Mouse (Mus musculus): Measurements from ENCODE around the gene Vmn1r43.
"Not testable (repeated sequence)": the region's sequence is repeated elsewhere in the genome, so short reads cannot be mapped to it uniquely, and the experiment has no call there.

The Vmn1r43 gene

DNA sequence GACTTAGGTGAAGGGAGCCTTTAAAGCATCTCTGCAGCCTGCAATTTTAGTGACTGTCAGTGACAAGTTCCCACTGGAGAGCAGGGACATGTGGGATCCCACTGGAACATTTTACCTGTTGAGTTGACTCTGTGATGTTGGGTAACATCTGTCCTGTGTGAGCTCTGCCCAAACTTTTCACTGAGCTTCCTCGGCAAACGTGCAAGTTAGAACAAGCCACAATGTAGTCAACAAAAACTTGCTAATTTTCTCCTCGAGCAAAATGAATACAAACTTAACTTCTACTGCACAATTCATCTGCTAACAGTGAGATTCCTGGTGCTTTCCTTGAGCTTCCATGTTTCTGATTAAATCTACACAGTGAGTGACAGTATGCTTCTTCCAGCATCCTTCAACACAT, at the start of gene Vmn1r43, which contains the start of gene Vmn1r42:
Gene Vmn1r43 (minus strand): TSS at position 101 of the 400 bp plus-strand sequence.
Gene Vmn1r42 (minus strand): TSS at position 101 of the 400 bp plus-strand sequence.
- DNase-seq = not testable (repeated sequence)

DNA sequence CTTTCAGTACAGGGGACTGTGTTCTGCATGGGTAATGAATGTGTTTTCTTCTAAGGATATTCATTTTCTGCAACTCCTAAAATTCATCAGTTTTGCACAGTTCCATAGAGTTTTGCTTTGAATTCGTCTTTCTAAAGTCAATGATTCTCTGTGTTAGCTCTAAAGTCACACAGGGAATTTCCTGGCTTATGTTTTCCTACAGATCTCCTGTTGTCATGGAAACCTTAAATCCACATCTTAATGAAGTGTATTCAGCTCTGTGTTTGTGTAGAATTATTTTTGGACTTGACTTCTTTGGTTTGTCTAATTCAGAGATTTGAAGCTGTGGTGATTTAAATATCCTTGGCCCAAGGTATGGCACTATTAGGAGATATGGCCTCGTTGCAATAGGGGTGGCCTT, 7.6 kb upstream of the Vmn1r43 start:
- DNase-seq = no peak

DNA sequence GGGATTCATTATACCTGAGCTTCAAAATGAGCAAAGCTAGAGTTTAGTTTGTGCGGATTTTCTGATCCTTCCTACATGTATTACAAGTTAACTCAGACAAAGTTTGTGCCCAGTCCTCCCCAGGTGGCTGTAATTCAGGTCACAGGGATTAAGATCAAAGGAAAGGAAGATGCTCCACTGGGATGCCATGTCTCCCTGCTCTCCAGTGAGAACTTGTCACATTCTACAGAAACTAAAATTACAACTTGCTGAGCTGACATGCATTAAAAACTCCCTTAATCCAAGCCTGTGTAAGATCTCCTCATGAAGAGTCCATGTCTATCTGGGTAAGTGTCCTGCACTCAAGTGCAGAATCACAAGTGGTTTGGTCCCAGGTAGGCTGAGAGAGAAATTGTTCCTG, 7.1 kb upstream of the Vmn1r43 start, which contains the start of gene Vmn1r44:
Gene Vmn1r44 (plus strand): TSS at position 301 of the 400 bp plus-strand sequence.
- DNase-seq = no peak

DNA sequence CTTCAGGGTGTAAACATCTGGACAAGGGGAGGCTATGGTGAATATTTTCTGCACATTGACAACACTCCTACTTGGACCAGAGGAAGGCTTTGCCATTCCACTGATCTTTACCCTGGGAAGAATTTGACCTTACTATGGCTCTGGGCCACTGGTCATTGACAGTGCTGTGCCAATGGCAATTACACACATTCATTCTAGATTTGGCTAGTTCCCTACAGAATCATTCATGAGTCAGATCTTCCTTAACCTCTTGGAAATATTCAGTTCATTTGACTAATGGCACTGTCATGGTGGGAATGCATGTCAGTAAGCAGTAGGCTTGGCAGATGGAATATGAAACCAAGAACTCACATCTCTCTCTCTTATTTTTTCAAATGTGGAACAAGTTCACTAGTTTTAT, 4.7 kb upstream of the Vmn1r43 start:
- DNase-seq = no peak

DNA sequence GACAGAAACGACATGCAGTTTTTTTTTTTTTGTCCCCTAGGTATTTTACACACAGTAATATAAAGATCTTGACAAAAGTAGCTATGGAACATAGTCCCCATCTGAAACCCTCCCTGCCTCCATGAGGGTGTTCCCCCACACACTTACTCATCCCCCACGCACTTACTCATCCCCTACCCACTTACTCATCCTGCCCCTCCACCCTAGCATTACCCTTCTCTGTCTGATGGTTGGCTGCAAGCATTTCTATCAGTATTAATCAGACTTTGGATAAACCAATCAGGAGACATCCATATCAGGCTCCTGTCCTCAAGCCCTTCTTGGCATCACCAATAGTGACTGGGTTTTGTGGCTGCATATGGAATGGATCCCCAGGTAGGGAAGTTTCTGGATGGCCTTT, 750 bp upstream of the Vmn1r43 start:
- no peak for DNase-seq

DNA sequence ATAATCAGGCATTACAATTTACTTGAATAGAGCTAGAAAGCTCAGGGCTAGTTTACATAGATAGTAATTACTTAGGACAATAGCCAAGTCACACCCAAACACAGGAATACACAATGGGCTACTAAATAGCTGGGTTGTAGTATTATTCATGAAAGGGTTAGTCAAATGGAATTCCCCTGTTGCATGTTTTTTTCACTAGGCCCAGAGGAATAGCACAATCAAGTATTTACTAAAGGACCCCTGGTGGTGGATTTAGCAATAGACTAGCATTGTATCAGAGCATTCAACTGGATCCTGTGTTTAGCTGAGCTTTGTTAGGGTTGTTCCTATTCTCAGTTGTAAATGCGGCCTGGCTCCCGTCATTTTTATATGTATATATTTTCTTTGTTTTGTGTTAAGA, 8.2 kb downstream of the Vmn1r43 start:
- DNase-seq = no peak

DNA sequence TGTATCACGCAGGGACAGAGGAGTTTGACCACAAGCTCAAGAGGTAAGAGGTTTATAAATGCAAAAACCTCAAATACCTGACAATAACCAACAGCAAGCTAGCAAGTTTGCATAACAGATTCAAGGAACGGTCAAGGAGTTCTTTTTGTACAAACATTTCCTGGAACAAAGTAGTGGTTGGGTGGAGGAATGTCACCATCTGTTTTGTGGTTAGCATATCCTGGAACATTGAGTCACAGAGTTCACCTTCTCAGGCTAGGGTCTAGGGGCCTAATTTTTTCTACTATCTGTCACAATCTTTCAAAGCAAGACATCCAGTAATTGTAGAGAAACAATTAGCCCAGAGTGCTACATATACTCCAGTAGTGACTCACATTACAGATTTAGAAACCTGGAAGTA, 8.9 kb downstream of the Vmn1r43 start:
- DNase-seq = no peak

DNA sequence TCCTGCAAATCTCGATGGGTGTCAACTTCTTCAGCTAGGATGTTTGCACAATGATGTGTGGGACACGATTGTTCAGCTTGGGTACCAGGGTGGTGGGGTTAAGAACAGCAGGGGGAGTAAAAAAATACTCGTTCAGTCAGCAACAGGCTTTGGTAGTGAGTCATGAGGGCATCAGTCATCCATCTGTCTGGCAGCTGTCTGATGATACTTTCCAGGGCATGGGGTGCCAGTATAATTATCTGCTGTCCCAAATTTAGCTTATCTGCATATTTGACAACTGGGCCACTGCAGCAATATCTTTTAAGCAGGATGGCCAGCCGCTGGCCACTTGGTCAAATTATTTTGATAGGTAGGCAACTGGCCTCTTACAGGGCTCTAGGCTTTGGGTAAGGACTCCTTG, 12.4 kb downstream of the Vmn1r43 start:
- no peak for DNase-seq

DNA sequence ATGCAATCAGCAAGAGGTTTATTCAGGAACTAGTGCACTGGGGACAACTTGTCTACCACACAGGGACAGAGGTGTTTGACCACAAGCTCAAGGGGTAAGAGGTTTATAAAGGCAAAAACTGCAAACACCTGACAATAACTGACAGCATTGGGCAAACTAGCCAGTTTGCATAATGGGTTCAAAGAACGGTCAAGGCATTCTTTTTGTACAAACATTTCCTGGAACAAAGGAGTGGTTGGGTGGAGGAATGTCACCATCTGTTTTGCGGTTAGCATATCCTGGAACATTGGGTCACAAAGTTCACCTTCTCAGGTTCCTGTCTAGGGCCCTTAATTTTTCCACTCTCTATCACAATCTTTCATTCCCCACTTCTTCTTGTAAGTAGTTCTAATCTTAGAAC, 16.4 kb downstream of the Vmn1r43 start:
- no peak for DNase-seq

DNA sequence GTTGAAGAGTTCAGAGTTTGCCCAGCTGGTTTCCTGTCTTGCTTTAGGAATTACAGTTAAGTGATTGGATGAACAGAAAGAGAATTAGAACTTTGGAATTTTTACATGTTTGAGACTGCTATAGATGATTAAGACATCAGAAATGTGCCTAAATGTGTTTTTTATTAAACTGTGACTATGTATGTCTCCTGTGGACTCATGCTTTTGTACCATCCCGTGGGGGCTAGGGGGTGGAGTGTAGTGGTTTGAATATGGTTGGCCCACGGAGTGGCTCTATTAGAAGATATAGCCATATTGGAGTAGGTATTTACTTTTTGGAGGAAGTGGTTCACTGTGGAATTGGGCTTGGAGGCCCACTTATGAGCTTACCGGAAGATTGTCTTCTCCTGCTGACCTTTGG, 18.7 kb downstream of the Vmn1r43 start:
- DNase-seq = no peak
